Mouse (Mus musculus) embryo, embryonic 11 days (tissue): Measurements from ENCODE around the gene Ino80.
"Not testable (repeated sequence)": the region's sequence is repeated elsewhere in the genome, so short reads cannot be mapped to it uniquely, and the experiment has no call there.

Experiments used
- DNase-seq: peaks from one replicate; pipeline ENCODE4 v3.0.0-alpha.2; 2015

Ino80 gene

GRCm38 (mm10) chr2:119477571-119478396 is at the start of gene Ino80:
Gene Ino80 (minus strand): TSS chr2:119477687.
- DNase-seq, result peak; percentile 99

GRCm38 (mm10) chr2:119525422-119525821 is 47.9 kb upstream of the Ino80 start:
- no peak for DNase-seq

- no peak for DNase-seq
Measured at GRCm38 (mm10) chr2:119523836-119524235, 46.3 kb upstream of the Ino80 start.

GRCm38 (mm10) chr2:119520550-119520949 is 43.1 kb upstream of the Ino80 start:
- DNase-seq, result peak; percentile 13

- DNase-seq, result no peak
Measured at GRCm38 (mm10) chr2:119516811-119517210, 39.3 kb upstream of the Ino80 start.

GRCm38 (mm10) chr2:119514026-119514522 is 36.6 kb upstream of the Ino80 start:
- DNase-seq, result no peak

GRCm38 (mm10) chr2:119512292-119512691 is 34.8 kb upstream of the Ino80 start:
- DNase-seq, result no peak

- no peak for DNase-seq
Measured at GRCm38 (mm10) chr2:119510856-119511255, 33.4 kb upstream of the Ino80 start.

- not testable (repeated sequence) for DNase-seq
Measured at GRCm38 (mm10) chr2:119508518-119508917, 31.0 kb upstream of the Ino80 start.

GRCm38 (mm10) chr2:119507108-119507507 is 29.6 kb upstream of the Ino80 start:
- DNase-seq, result peak; percentile 12

GRCm38 (mm10) chr2:119500965-119501652 is 23.6 kb upstream of the Ino80 start:
- no peak for DNase-seq

GRCm38 (mm10) chr2:119498859-119499258 is 21.4 kb upstream of the Ino80 start:
- no peak for DNase-seq

GRCm38 (mm10) chr2:119496082-119496481 is 18.6 kb upstream of the Ino80 start:
- no peak for DNase-seq

- DNase-seq, result no peak
Measured at GRCm38 (mm10) chr2:119491953-119492352, 14.5 kb upstream of the Ino80 start.

GRCm38 (mm10) chr2:119486488-119486887 is 9.0 kb upstream of the Ino80 start:
- no peak for DNase-seq

- DNase-seq, result no peak
Measured at GRCm38 (mm10) chr2:119482307-119482706, 4.8 kb upstream of the Ino80 start.

GRCm38 (mm10) chr2:119478397-119478749 is 886 bp upstream of the Ino80 start:
- no peak for DNase-seq

GRCm38 (mm10) chr2:119476621-119477391 is 681 bp downstream of the Ino80 start:
- DNase-seq, result peak; percentile 79

- no peak for DNase-seq
Measured at GRCm38 (mm10) chr2:119476166-119476565, 1.3 kb downstream of the Ino80 start.

GRCm38 (mm10) chr2:119463945-119464344 is 13.5 kb downstream of the Ino80 start:
- no peak for DNase-seq

GRCm38 (mm10) chr2:119463114-119463775 is 14.2 kb downstream of the Ino80 start:
- DNase-seq, result no peak

- DNase-seq, result no peak
Measured at GRCm38 (mm10) chr2:119461028-119461427, 16.5 kb downstream of the Ino80 start.

GRCm38 (mm10) chr2:119454558-119454957 is 22.9 kb downstream of the Ino80 start:
- DNase-seq, result no peak
